Mouse (Mus musculus) MEL (cell line): ENCODE results near the gene Hdac4.

Experiments used
- CTCF ChIP-seq, 3 experiments: IDR thresholded peaks in 2 of 3; conservative IDR thresholded peaks in 1 of 3; 2 replicates each; pipeline ENCODE4 v1.5.1; 2011 to 2012; ENCODE audit warnings: low read length in 3 of 3, low read depth in 2 of 3, mild to moderate bottlenecking in 2 of 3, improper control_type of control experiment in 1 of 3, inconsistent platforms in 1 of 3, mixed read lengths in 1 of 3, moderate library complexity in 1 of 3; ENCODE audit not compliant: control insufficient read depth in 1 of 3, insufficient read depth in 1 of 3, poor library complexity in 1 of 3, severe bottlenecking in 1 of 3
- MAFK ChIP-seq: IDR thresholded peaks from 2 replicates; pipeline ENCODE4 v1.6.1; 2011; ENCODE audit warnings: low read depth, mild to moderate bottlenecking, low read length, improper control_type of control experiment, borderline replicate concordance
- MAX ChIP-seq: IDR thresholded peaks from 2 replicates; pipeline ENCODE4 v1.6.1; 2011; ENCODE audit warnings: low read length, improper control_type of control experiment
- POLR2A ChIP-seq, 2 experiments: IDR thresholded peaks; 2 replicates each; pipeline ENCODE4 v1.6.1; 2011 to 2012; ENCODE audit warnings: low read length in 2 of 2, mild to moderate bottlenecking in 2 of 2, control low read depth in 1 of 2, improper control_type of control experiment in 1 of 2, low read depth in 1 of 2, moderate library complexity in 1 of 2; ENCODE audit not compliant: control insufficient read depth in 1 of 2, insufficient read depth in 1 of 2, poor library complexity in 1 of 2
- POLR2AphosphoS2 ChIP-seq: IDR thresholded peaks from 2 replicates; pipeline ENCODE4 v1.6.1; 2011; ENCODE audit warnings: low read length, improper control_type of control experiment
- ZNF384 ChIP-seq: IDR thresholded peaks from 2 replicates; pipeline ENCODE4 v1.6.1; 2012; ENCODE audit warnings: low read depth, mild to moderate bottlenecking, inconsistent platforms, low read length, improper control_type of control experiment

GRCm38 (mm10) chr1:92183101-92183790 lies 12.3 kb downstream of the Hdac4 start:
- TF ChIP-seq CTCF (IDR thresholded peaks at IDR 0.05 in 2 of 3, conservative IDR thresholded peaks at IDR 0.05 in 1 of 3; ENCODE audit: control insufficient read depth in 1 of 3, insufficient read depth in 1 of 3, low read depth in 2 of 3, low read length in 3 of 3, poor library complexity in 1 of 3, severe bottlenecking in 1 of 3) (no peak), MAX (no peak), ZNF384 (no peak), POLR2AphosphoS2 (no peak), MAFK (no peak), POLR2A (IDR thresholded peaks at IDR 0.05; ENCODE audit: control insufficient read depth in 1 of 2, insufficient read depth in 1 of 2, low read depth in 1 of 2, low read length in 2 of 2, poor library complexity in 1 of 2) (no peak)
